In genomic region chr11:86578106-86578808, GRCm38 (mm10) we compare ENCODE assay signal across 12 mouse cellular contexts. TPM values are rescaled to one million over a fixed set of nuclear protein-coding genes. Genes with fewer than 3 reads are reported as not detected.
A peak's percentile ranks its signal among the peaks of the same experiment; 100 is the strongest.
DNase-seq lines count a peak whose midpoint lies in the region; ATAC-seq and TF ChIP-seq lines count a peak whose summit lies in the region.
"Had no signal": no experiment of that assay in that cellular context is flagged by ENCODE, and none has a peak within 500 bp of the region (broad histone marks: within the 10 kb centered on the region; RNA-seq: fewer than 3 reads in every experiment).

No protein-coding gene starts in this region.

- DNase-seq in forebrain, embryonic 10.5 days (ENCODE audit: extremely low spot score, low spot score) = no peak
- no peak for DNase-seq in forebrain, postnatal 0 days
- DNase-seq in liver, adult 2 months (ENCODE audit: extremely low read depth, low read depth, low spot score) = peak; percentile 32
- DNase-seq in liver = no peak
- DNase-seq in liver, postnatal 0 days = no peak
- DNase-seq in midbrain, embryonic 11.5 days (ENCODE audit: low spot score, missing footprints) = no peak
- no peak for DNase-seq in adrenal gland, postnatal 36 days
- DNase-seq: cerebellum, postnatal 14 days; left cerebral cortex, postnatal 4 days had no signal

- no peak for TF ChIP-seq POLR2A in liver, adult 2 months (IDR thresholded peaks at IDR 0.05; ENCODE audit: extremely low read depth, insufficient read depth, low read length)
- no peak for TF ChIP-seq POLR2A in cortical plate, adult 2 months (IDR thresholded peaks at IDR 0.05; ENCODE audit: extremely low read depth, insufficient read depth, low read length)

- WGBS in forebrain, embryonic 10.5 days = 90% methylated on average over 6 of the region's 6 CpGs
- 76% methylated on average over 6 of the region's 6 CpGs for WGBS in forebrain, postnatal 0 days
- 44% methylated on average over 6 of the region's 6 CpGs for WGBS in liver, adult 2 months
- 60% methylated on average over 6 of the region's 6 CpGs for WGBS in liver, postnatal 0 days (ENCODE audit: insufficient replicate concordance)
- WGBS in midbrain, embryonic 11.5 days = 84% methylated on average over 6 of the region's 6 CpGs

- no peak overlapping the region for H3K4me2 ChIP-seq in forebrain, postnatal 0 days (ENCODE audit: low read depth)
- peak overlapping the region; percentile 20; the same call in 1 of the 2 replicates for H3K4me2 ChIP-seq in liver, postnatal 0 days (ENCODE audit: low read depth, low read length)
- no peak overlapping the region for H3K4me2 ChIP-seq in midbrain, embryonic 11.5 days
- H3K4me2 ChIP-seq: hindbrain, embryonic 14.5 days had no signal

- TF ChIP-seq EP300 in liver, postnatal 0 days (IDR thresholded peaks at IDR 0.05; ENCODE audit: low read depth) = no peak

- no peak overlapping the region for H3K4me3 ChIP-seq in forebrain, embryonic 10.5 days
- no peak overlapping the region for H3K4me3 ChIP-seq in forebrain, postnatal 0 days (ENCODE audit: low read depth, low read length)
- H3K4me3 ChIP-seq in liver, adult 2 months (ENCODE audit: insufficient read depth, low read depth, low read length) = no peak overlapping the region
- H3K4me3 ChIP-seq in cortical plate, adult 2 months (ENCODE audit: insufficient read depth, low read length) = no peak overlapping the region
- no peak overlapping the region for H3K4me3 ChIP-seq in liver, postnatal 0 days (ENCODE audit: low read depth, low read length)
- no peak overlapping the region for H3K4me3 ChIP-seq in midbrain, embryonic 11.5 days (ENCODE audit: low read depth, low read length)

- no peak for ATAC-seq in forebrain, postnatal 0 days
- no peak for ATAC-seq in liver, postnatal 0 days
- ATAC-seq in midbrain, embryonic 11.5 days (ENCODE audit: low FRiP score) = no peak
- ATAC-seq: forebrain, embryonic 16.5 days had no signal

- no peaks in the 10 kb centered on the region for H3K79me2 ChIP-seq in liver, adult 2 months (ENCODE audit: control insufficient read depth, insufficient read depth, low read length)

- H3K27me3 ChIP-seq in forebrain, embryonic 10.5 days (ENCODE audit: poor library complexity, severe bottlenecking) = no peaks in the 10 kb centered on the region
- no peaks in the 10 kb centered on the region for H3K27me3 ChIP-seq in forebrain, postnatal 0 days (ENCODE audit: insufficient read depth, low read length)
- no peaks in the 10 kb centered on the region for H3K27me3 ChIP-seq in liver, adult 2 months (ENCODE audit: control insufficient read depth, insufficient read depth, low read length)
- H3K27me3 ChIP-seq in liver, postnatal 0 days (ENCODE audit: insufficient read depth, low read length) = no peaks in the 10 kb centered on the region
- no peaks in the 10 kb centered on the region for H3K27me3 ChIP-seq in midbrain, embryonic 11.5 days (ENCODE audit: control insufficient read depth, insufficient read depth, low read length)

- no peaks in the 10 kb centered on the region for H3K9me3 ChIP-seq in forebrain, embryonic 10.5 days
- no peaks in the 10 kb centered on the region for H3K9me3 ChIP-seq in forebrain, postnatal 0 days (ENCODE audit: low read length)
- H3K9me3 ChIP-seq in liver, postnatal 0 days (ENCODE audit: low read length) = no peaks in the 10 kb centered on the region
- no peaks in the 10 kb centered on the region for H3K9me3 ChIP-seq in midbrain, embryonic 11.5 days (ENCODE audit: control insufficient read depth, low read length)

- H3K4me1 ChIP-seq in forebrain, embryonic 10.5 days = peaks cover 50% of the 10 kb centered on the region
- no peaks in the 10 kb centered on the region for H3K4me1 ChIP-seq in forebrain, postnatal 0 days (ENCODE audit: insufficient read depth)
- H3K4me1 ChIP-seq in liver, adult 2 months (ENCODE audit: control insufficient read depth, insufficient read depth, low read length) = peaks cover 36% of the 10 kb centered on the region
- H3K4me1 ChIP-seq in cortical plate, adult 2 months (ENCODE audit: control insufficient read depth, insufficient read depth, low read length) = no peaks in the 10 kb centered on the region
- H3K4me1 ChIP-seq in liver, postnatal 0 days (ENCODE audit: insufficient read depth) = peaks cover 59% of the 10 kb centered on the region
- H3K4me1 ChIP-seq in midbrain, embryonic 11.5 days (ENCODE audit: control insufficient read depth, insufficient read depth, low read length) = no peaks in the 10 kb centered on the region

- no peaks in the 10 kb centered on the region for H3K36me3 ChIP-seq in forebrain, embryonic 10.5 days (replicated peaks)
- no peaks in the 10 kb centered on the region; the same call in 1 of the 2 replicates for H3K36me3 ChIP-seq in forebrain, postnatal 0 days (ENCODE audit: insufficient read depth)
- H3K36me3 ChIP-seq in liver, adult 2 months (ENCODE audit: control insufficient read depth, insufficient read depth, low read length) = no peaks in the 10 kb centered on the region
- no peaks in the 10 kb centered on the region for H3K36me3 ChIP-seq in liver, postnatal 0 days (replicated peaks; ENCODE audit: insufficient read depth, low read length)
- H3K36me3 ChIP-seq in midbrain, embryonic 11.5 days (ENCODE audit: control insufficient read depth, insufficient read depth, low read length) = no peaks in the 10 kb centered on the region

- H3K9ac ChIP-seq in forebrain, postnatal 0 days = no peak overlapping the region
- peak overlapping the region; percentile 25; the same call in 1 of the 2 replicates for H3K9ac ChIP-seq in liver, adult 2 months (ENCODE audit: low read depth, low read length)
- peak overlapping the region; percentile 28; the same call in 1 of the 2 replicates for H3K9ac ChIP-seq in liver, postnatal 0 days (replicated peaks)
- no peak overlapping the region; the same call in 1 of the 2 replicates for H3K9ac ChIP-seq in midbrain, embryonic 11.5 days (ENCODE audit: low read length)
- H3K9ac ChIP-seq: hindbrain, embryonic 14.5 days had no signal

- peak overlapping the region; percentile 69 for H3K27ac ChIP-seq in forebrain, embryonic 10.5 days
- H3K27ac ChIP-seq in forebrain, postnatal 0 days (ENCODE audit: low read depth, low read length) = no peak overlapping the region
- H3K27ac ChIP-seq in liver, adult 2 months (replicated peaks; ENCODE audit: insufficient read depth, low read depth, low read length) = peak overlapping the region; percentile 98
- 0 out of 2 replicates have a peak overlapping the region, but pooled peaks have one; percentile 76 for H3K27ac ChIP-seq in cortical plate, adult 2 months (ENCODE audit: insufficient read depth, low read length)
- peak overlapping the region; percentile 90 for H3K27ac ChIP-seq in liver, postnatal 0 days (ENCODE audit: low read depth)
- H3K27ac ChIP-seq in midbrain, embryonic 11.5 days (ENCODE audit: low read depth, low read length) = no peak overlapping the region

- TF ChIP-seq CTCF in forebrain, postnatal 0 days (IDR thresholded peaks at IDR 0.05; ENCODE audit: low read depth) = no peak
- TF ChIP-seq CTCF in liver, adult 2 months (IDR thresholded peaks at IDR 0.05; ENCODE audit: low read depth, low read length) = no peak
- no peak for TF ChIP-seq CTCF in cortical plate, adult 2 months (IDR thresholded peaks at IDR 0.05; ENCODE audit: extremely low read depth, insufficient read depth, low read length)
- TF ChIP-seq CTCF in liver, postnatal 0 days (IDR thresholded peaks at IDR 0.05; ENCODE audit: low read depth) = no peak

RNA-seq across cellular contexts. Expression of gene Tubd1, which starts 33.5 kb away (rescaled TPM):
- 14.1 and 14.2 TPM in 2 replicates for polyA plus RNA-seq in forebrain, embryonic 10.5 days (2016; fragmentation: Nextera tagmentation; extraction: Ambion mirVana)
- total RNA-seq in forebrain, postnatal 0 days (2014; rRNA removed) = 3.1 and 4.3 TPM in 2 replicates
- 6.7 and 8.0 TPM in 2 replicates for polyA plus RNA-seq in forebrain, postnatal 0 days (2015; fragmentation: Nextera tagmentation; extraction: Ambion mirVana)
- total RNA-seq in liver, adult 2 months (2014; rRNA removed) = 2.6 and 4.3 TPM in 2 replicates
- 1.7 and 2.0 TPM in 2 replicates for polyA plus RNA-seq in liver, adult 2 months (2012; rRNA removed)
- 6.6 and 6.7 TPM in 2 replicates for polyA plus RNA-seq in cortical plate, adult 2 months (2012; rRNA removed)
- polyA plus RNA-seq in liver, postnatal 0 days (2015; fragmentation: Nextera tagmentation; extraction: Ambion mirVana) = 4.3 and 4.4 TPM in 2 replicates
- 11.2 and 15.1 TPM in 2 replicates for polyA plus RNA-seq in midbrain, embryonic 11.5 days (2014; fragmentation: Nextera tagmentation; extraction: Ambion mirVana)
- 1 to 10 TPM; 8.8 to 9.3 TPM for total RNA-seq in adrenal gland, postnatal 36 days (2021)

RNA-seq across cellular contexts. Expression of gene Rps6kb1, which starts 33.7 kb away (rescaled TPM):
- 63.7 and 66.0 TPM in 2 replicates for polyA plus RNA-seq in forebrain, embryonic 10.5 days (2016; fragmentation: Nextera tagmentation; extraction: Ambion mirVana)
- 34.2 and 51.8 TPM in 2 replicates for total RNA-seq in forebrain, postnatal 0 days (2014; rRNA removed)
- 56.3 and 69.2 TPM in 2 replicates for polyA plus RNA-seq in forebrain, postnatal 0 days (2015; fragmentation: Nextera tagmentation; extraction: Ambion mirVana)
- total RNA-seq in liver, adult 2 months (2014; rRNA removed) = 14.4 TPM in 2 replicates
- 6.2 and 6.3 TPM in 2 replicates for polyA plus RNA-seq in liver, adult 2 months (2012; rRNA removed)
- polyA plus RNA-seq in cortical plate, adult 2 months (2012; rRNA removed) = 24.7 and 25.3 TPM in 2 replicates
- polyA plus RNA-seq in liver, postnatal 0 days (2015; fragmentation: Nextera tagmentation; extraction: Ambion mirVana) = 20.6 and 23.6 TPM in 2 replicates
- 54.1 and 62.2 TPM in 2 replicates for polyA plus RNA-seq in midbrain, embryonic 11.5 days (2014; fragmentation: Nextera tagmentation; extraction: Ambion mirVana)
- 10 to 100 TPM; 36.8 to 44.8 TPM for total RNA-seq in adrenal gland, postnatal 36 days (2021)

Comparison
In these comparisons a context has a peak if more than half of its experiments do, and no peak if none do; other contexts are left out.
1. H3K27ac ChIP-seq: peak in forebrain, embryonic 10.5 days (single experiment), liver, adult 2 months (single experiment), cortical plate, adult 2 months (single experiment) and liver, postnatal 0 days (single experiment); none in forebrain, postnatal 0 days (single experiment) and midbrain, embryonic 11.5 days (single experiment).
2. H3K9ac ChIP-seq: peak in liver, adult 2 months (single experiment) and liver, postnatal 0 days (single experiment); none in forebrain, postnatal 0 days (single experiment) and midbrain, embryonic 11.5 days (single experiment).